Mouse (Mus musculus) monocyte, adult 2 months (primary cell): ENCODE data around the gene Arhgap27.
A peak's percentile ranks its signal among the peaks of the same experiment; 100 is the strongest.
"Not testable (repeated sequence)": the region's sequence is repeated elsewhere in the genome, so short reads cannot be mapped to it uniquely, and the experiment has no call there.

ENCODE experiments used
- DNase-seq, 2 experiments: peaks; one replicate each; pipeline ENCODE4 v3.0.0; 2022; ENCODE audit warnings: low spot score in 2 of 2, low read depth in 1 of 2

Gene Arhgap27

GRCm38 (mm10) chr11:103307910-103308309 lies 55.6 kb downstream of the Arhgap27 start:
- no peak for DNase-seq

- no peak for DNase-seq
Observed at GRCm38 (mm10) chr11:103304525-103304924, 59.0 kb downstream of the Arhgap27 start.

GRCm38 (mm10) chr11:103294772-103295171 lies 68.7 kb downstream of the Arhgap27 start:
- DNase-seq = no peak

GRCm38 (mm10) chr11:103294066-103294465 lies 69.4 kb downstream of the Arhgap27 start:
- DNase-seq = no peak

- no peak for DNase-seq
Observed at GRCm38 (mm10) chr11:103292890-103293287, 70.6 kb downstream of the Arhgap27 start.

GRCm38 (mm10) chr11:103292152-103292889 lies 71.2 kb downstream of the Arhgap27 start:
- DNase-seq = no peak

GRCm38 (mm10) chr11:103290841-103291240 lies 72.7 kb downstream of the Arhgap27 start:
- not testable (repeated sequence) for DNase-seq

GRCm38 (mm10) chr11:103288291-103288963 lies 75.1 kb downstream of the Arhgap27 start:
- DNase-seq = peak in 1 of 2 experiments; percentile 35

GRCm38 (mm10) chr11:103286910-103287309 lies 76.6 kb downstream of the Arhgap27 start:
- DNase-seq = no peak

- no peak for DNase-seq
Observed at GRCm38 (mm10) chr11:103285951-103286350, 77.5 kb downstream of the Arhgap27 start.

- no peak for DNase-seq
Observed at GRCm38 (mm10) chr11:103285276-103285675, 78.2 kb downstream of the Arhgap27 start.

GRCm38 (mm10) chr11:103281784-103282183 lies 81.7 kb downstream of the Arhgap27 start:
- DNase-seq = peak; percentile 67
